Mouse (Mus musculus): ENCODE measurements around the gene Ugt1a9.

- no peak for TF ChIP-seq POLR2A (IDR thresholded peaks at IDR 0.05; ENCODE audit: borderline replicate concordance, low read depth, low read length)
- no peak for TF ChIP-seq CTCF (IDR thresholded peaks at IDR 0.05; ENCODE audit: low read depth, low read length)
These were observed 143.3 kb downstream of the Ugt1a9 start for GRCm38 (mm10) chr1:88213766-88214461.
